Mouse (Mus musculus) kidney, postnatal 25 days (tissue): Measurements from ENCODE around the gene Tmem62.
"Not testable (repeated sequence)": the region's sequence is repeated elsewhere in the genome, so short reads cannot be mapped to it uniquely, and the experiment has no call there.

ENCODE experiments used
- DNase-seq, 2 experiments: peaks; one replicate each; pipeline ENCODE4 v3.0.0; 2021; ENCODE audit warnings: mixed read lengths in 2 of 2

Tmem62 gene

GRCm38 (mm10) chr2:120998863-120999262, 22.0 kb downstream of the Tmem62 start:
- DNase-seq: no peak

- no peak for DNase-seq
Observed at GRCm38 (mm10) chr2:121003586-121003985, 26.8 kb downstream of the Tmem62 start.

GRCm38 (mm10) chr2:121004018-121004811, 27.4 kb downstream of the Tmem62 start:
- no peak for DNase-seq

- DNase-seq: peak in 1 of 2 experiments; percentile 25
Observed at GRCm38 (mm10) chr2:121006986-121007385, 30.2 kb downstream of the Tmem62 start.

DNA sequence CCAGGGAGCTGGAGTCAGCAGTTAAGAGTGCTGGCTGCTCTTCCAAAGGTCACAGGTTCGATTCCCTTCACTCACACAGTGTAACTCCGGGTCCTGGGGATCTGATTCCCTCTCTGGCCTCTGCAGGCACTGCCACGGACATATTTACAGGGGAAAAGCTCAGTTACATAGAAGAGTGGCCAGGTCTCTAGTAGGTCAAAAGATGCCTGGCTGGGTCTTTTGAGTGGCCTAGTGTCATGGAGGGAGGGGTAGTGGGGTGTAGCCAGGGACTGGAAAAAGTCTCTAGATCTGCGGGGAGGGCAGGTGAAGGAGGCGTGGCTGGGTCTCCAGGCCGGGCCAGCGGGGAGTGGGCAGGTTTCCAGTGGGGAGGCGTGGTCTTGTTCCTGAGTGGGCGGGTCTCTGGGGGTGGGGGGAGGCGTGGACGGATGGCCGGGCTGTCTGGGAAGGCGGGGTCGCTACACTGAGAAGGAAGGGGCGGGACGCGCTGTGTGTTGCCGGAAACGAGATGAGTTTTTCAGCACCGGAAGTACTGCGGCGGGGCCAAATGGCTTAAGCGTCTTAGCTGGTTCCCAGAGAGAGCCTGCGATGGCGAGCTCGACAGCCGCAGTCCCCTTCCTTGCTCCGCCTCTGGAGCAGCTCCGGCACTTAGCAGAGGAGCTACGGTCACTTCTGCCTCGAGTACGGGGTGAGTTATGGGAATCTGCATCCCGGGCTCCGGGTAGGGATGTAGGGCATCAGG, 31.3 kb downstream of the Tmem62 start, which contains the start of gene Ccndbp1:
Gene Ccndbp1 (plus strand): TSS at position 479 of the 739 bp plus-strand sequence.
- peak; percentile 97 to 98 for DNase-seq

DNA sequence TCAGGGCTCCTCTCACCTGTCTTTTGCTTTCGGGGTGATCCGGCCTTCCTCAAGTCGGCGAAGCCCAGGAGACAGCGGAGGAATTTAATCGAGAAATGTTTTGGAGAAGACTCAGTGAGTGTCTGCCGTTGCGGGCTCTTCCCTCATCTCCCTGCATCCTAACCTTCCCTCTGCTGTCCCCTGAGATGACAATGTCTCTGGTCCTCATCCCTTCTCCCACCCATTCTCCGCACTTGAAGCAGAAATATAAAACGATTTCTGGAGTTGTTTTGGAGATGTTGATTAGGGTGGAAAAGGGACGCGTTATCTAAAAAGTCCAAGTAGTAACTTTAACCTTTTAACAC, 31.8 kb downstream of the Tmem62 start:
- no peak for DNase-seq

DNA sequence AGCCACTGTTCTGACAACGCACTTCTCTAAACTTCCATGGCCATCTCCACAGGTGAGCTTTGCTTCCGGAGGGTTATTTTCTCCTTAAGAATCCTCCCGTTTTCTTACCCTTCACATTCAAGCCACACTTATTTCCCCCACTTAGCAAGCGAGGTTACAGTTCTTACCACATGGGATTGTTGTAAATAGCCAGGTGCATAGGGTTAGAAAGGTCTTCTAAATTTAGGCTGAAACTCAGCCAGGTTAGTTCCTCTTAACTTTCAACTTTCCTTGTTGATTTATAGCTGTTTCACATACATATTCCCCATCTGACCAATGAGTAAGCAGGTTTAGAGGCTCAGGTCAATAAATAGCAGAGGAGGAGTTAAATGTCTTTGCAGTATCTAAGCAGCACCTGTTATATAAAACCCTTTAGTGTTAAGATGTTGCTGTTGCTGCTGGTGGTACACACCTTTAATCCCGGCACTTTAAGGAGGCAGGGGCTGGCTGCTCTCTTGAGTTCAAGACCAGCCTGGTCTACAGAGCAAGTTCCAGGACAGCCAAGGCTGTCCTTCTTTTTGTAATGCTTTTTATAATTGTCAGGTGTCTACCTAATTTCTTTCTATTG, 32.4 kb downstream of the Tmem62 start:
- no peak for DNase-seq

DNA sequence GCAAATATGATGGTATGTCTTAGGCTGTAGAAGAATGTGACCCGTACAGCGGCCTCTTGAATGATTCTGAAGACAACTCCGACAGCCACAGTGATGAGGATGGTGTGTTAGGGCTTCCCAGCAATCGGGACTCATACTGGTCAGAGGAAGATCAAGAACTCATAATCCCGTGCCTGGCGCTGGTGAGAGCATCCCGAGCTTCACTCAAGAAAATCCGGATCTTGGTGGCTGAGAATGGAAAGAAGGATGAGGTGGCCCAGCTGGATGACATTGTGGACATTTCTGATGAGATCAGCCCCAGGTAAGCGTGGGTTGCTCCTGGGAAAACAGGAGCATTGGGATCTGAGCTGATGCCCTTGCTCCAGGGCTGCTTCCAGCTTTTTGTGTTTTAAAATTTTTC, 35.9 kb downstream of the Tmem62 start:
- no peak for DNase-seq

GRCm38 (mm10) chr2:121015507-121015906, 38.7 kb downstream of the Tmem62 start:
- no peak for DNase-seq

DNA sequence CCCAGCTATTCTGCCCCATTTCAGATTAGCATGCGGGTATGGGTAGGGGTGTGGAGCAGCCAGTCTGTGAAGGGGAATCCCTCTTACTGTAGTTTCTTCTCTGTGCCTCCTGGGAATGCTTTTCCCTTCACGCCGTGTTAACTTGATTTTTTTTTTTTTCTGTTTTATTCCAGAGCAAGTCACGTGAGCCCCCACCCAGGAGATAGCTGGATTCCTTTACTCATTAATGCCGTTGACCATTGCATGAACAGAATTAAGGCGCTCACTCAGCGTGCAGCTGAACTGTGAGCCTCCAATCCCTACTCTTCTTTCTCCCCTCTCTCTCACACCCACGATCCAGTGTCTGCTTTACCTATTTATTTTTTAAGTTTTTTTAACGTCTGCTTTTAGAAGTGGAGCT, 39.4 kb downstream of the Tmem62 start:
- DNase-seq: peak; percentile 73 to 75

DNA sequence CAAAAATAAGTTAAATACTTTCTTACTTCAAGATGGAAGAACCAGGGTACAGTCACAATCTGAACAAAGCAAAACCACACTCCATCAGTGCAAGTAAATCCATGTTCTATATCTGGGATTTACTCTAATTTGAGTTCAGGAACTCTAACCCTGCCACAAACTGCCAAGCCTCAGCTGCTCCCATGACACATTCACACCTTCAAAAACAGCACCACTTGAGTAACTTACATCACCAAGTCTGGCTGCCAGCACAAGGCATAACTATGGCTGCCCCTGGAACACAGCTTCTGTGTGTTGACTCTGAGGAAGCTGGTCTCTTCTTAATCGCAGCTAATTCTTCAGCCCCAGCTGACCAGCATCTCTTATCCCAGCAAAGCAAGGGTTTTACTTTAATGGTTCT, 40.3 kb downstream of the Tmem62 start:
- no peak for DNase-seq

GRCm38 (mm10) chr2:121022918-121023317, 46.1 kb downstream of the Tmem62 start:
- DNase-seq: peak; percentile 30 to 45

GRCm38 (mm10) chr2:121036733-121037341, 60.0 kb downstream of the Tmem62 start, which contains the start of gene Epb42:
TSS of gene Epb42 (minus strand) at chr2:121037072.
- no peak for DNase-seq

DNA sequence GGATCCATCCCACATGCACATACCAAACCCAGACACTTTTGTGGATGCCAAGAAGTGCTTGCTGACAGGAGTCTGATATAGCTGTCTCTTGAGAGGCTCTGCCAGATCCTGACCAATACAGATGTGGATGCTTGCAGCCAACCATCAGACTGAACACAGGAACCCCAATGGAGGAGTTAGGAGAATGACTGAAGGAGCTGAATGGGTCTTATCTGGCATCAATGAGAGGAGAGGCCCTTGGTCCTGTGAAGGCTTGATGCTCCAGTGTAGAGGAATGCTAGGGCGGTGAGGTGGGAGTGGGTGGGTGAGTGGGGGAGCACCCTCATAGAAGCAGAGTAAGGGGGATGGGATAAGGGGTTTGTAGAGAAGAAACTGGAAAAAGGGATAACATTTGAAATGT, 62.0 kb downstream of the Tmem62 start:
- not testable (repeated sequence) for DNase-seq

DNA sequence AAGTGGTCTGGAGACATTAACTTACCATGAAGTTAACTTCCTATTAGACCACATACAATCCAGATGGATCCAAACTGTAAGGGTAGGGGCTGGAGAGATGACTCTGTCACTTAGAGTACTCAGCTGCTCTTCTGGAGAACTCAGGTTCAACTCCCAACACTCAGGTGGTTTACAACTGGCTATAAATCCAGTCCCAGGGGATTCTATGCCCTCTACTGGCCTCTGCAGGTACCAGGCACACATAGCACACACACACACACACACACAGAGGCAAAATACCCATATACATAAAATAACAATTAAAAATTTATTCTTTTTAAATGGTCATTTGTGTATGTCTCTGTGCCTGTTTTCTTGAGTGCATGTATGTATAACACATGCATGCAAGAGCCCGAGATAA, 62.6 kb downstream of the Tmem62 start:
- no peak for DNase-seq

DNA sequence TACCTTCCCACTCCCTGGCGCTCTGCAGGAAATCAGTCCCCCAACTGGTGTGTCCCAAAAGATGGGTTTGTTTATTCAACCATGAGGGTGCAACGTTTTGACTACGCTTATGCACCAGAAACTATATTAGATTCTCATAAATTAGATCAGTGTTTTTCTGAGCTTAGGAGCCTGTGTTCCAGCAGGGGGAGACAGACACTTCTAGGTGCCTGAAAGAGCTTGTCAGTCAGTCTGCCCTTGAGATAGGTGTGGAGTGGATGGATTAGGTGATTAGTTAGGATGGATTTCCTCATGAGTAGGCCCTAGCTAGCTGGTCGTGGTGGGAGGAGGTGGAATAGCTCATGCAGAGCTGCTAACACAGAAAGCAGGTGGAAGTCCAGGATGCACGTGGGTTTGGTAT, 64.3 kb downstream of the Tmem62 start:
- DNase-seq: peak; percentile 47 to 63

GRCm38 (mm10) chr2:121045653-121046052, 68.8 kb downstream of the Tmem62 start:
- no peak for DNase-seq

DNA sequence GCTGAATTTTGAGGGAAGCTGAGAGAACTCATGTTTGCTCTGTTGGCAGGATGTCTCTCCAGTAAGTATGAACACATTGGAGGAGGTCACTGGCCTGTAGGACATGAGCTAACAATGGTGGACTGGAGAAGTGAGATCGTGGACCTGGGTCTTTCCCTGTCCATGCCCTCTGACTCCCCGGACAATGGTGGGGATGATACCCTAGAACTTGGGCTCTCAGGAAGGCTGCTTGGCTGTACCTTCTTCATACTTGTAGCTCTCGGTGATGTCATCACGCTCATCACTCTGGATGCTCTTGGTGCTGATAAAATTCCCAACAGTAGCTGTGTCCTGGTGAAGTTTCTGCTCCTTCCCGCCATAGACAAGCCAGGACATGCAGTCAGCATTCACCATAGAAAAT, 75.4 kb downstream of the Tmem62 start:
- DNase-seq: no peak

DNA sequence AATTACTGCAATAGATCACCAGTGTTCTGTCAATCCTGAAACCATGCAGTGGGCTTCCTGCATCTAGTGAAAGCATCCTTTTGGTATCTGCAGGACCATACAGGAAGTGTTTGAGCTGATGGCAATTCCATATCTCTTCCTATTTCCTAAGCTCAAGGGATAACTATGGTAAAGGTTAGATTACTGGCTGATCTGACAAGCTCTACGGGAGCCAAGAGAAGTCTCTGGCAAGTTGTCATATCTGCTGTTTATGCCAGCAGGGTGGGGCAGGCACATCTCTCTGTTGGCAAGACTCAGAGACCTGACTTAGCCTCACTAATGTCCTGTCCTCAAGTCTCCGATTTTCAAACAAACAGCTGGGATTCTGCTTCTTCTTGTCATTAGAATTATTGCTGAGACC, 77.2 kb downstream of the Tmem62 start:
- no peak for DNase-seq

DNA sequence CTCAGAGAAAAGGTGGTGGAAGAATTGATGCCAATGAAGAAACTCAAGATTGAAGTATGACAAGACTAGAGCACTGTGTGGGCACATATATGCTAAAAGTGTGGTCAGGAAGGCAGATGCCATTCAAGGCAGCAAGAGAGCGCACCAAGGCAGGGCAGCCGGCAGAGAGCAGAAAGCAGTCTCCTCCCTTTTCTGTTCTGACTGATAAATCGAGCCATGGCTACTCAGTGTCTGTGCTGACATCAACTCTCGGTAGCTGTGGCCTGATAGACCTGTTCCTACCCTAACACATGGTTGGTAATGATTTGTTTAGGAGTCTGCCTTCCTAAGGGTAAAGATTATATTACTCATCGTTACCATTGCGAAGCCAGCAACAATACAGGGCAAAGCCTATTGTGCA, 79.1 kb downstream of the Tmem62 start:
- no peak for DNase-seq
